Mouse (Mus musculus): ENCODE results near the gene Eva1a. TPM values are rescaled to one million over a fixed set of nuclear protein-coding genes. Genes with fewer than 3 reads are reported as not detected.

The Eva1a gene
- polyA plus RNA-seq, 1 experiment from 2014 or later, result 11.3 TPM

DNA sequence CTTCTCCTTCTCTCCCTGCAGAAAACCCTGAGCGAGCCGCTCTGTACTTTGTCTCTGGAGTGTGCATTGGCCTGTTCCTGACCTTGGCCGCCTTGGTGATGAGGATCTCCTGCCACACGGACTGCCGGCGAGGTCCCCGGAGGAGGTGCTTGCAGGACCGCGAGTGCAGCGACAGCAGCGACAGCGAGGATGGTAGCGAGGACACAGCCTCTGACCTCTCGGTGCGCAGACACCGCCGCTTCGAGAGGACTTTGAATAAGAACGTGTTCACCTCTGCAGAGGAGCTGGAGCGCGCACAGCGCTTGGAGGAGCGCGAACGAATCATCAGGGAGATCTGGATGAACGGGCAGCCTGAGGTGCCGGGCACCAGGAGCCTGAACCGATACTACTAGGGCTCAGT, 50.9 kb downstream of the Eva1a start:
- Histone ChIP-seq H3K27ac (replicated peaks; ENCODE audit: low read depth, low read length) (no peak overlapping the region), H3K27me3 (ENCODE audit: control insufficient read depth, insufficient read depth, low read length) (no peaks in the 10 kb centered on the region), H3K4me3 (ENCODE audit: low read depth, low read length) (peak overlapping the region; percentile 18), H3K36me3 (replicated peaks; ENCODE audit: control insufficient read depth, insufficient read depth, low read depth, low read length) (no peaks in the 10 kb centered on the region), H3K9ac (replicated peaks; ENCODE audit: low read length) (peak overlapping the region; percentile 34; the same call in 1 of the 2 replicates), H3K4me1 (ENCODE audit: control insufficient read depth, insufficient read depth, low read length) (no peaks in the 10 kb centered on the region; the same call in 1 of the 2 replicates), H3K4me2 (ENCODE audit: low read depth, low read length) (peak overlapping the region; percentile 46), H3K9me3 (replicated peaks; ENCODE audit: control insufficient read depth, low read length) (no peaks in the 10 kb centered on the region)
- WGBS, result 3% methylated on average over 28 of the region's 28 CpGs
- DNase-seq (ENCODE audit: low spot score) (peak; percentile 23), ATAC-seq (replicated peaks; ENCODE audit: insufficient number of reproducible peaks, low FRiP score, low TSS enrichment, low read depth) (no peak)

- Histone ChIP-seq H3K4me1 (ENCODE audit: control insufficient read depth, insufficient read depth, low read length) (no peaks in the 10 kb centered on the region), H3K27me3 (ENCODE audit: control insufficient read depth, insufficient read depth, low read length) (no peaks in the 10 kb centered on the region), H3K4me2 (ENCODE audit: low read depth, low read length) (no peak overlapping the region), H3K9ac (replicated peaks; ENCODE audit: low read length) (no peak overlapping the region), H3K36me3 (replicated peaks; ENCODE audit: control insufficient read depth, insufficient read depth, low read depth, low read length) (no peaks in the 10 kb centered on the region), H3K27ac (replicated peaks; ENCODE audit: low read depth, low read length) (no peak overlapping the region), H3K4me3 (ENCODE audit: low read depth, low read length) (no peak overlapping the region), H3K9me3 (replicated peaks; ENCODE audit: control insufficient read depth, low read length) (no peaks in the 10 kb centered on the region)
- DNase-seq (ENCODE audit: low spot score), result no peak
- no peak for ATAC-seq (replicated peaks; ENCODE audit: insufficient number of reproducible peaks, low FRiP score, low TSS enrichment, low read depth)
- WGBS, result 96% methylated on average over 1 of the region's 1 CpGs
Measured at GRCm38 (mm10) chr6:82097705-82098104, 56.9 kb downstream of the Eva1a start.

GRCm38 (mm10) chr6:82098456-82098855, 57.6 kb downstream of the Eva1a start:
- Histone ChIP-seq H3K4me2 (ENCODE audit: low read depth, low read length) (no peak overlapping the region), H3K9ac (replicated peaks; ENCODE audit: low read length) (no peak overlapping the region), H3K4me3 (ENCODE audit: low read depth, low read length) (no peak overlapping the region), H3K9me3 (replicated peaks; ENCODE audit: control insufficient read depth, low read length) (no peaks in the 10 kb centered on the region), H3K27me3 (ENCODE audit: control insufficient read depth, insufficient read depth, low read length) (no peaks in the 10 kb centered on the region), H3K36me3 (replicated peaks; ENCODE audit: control insufficient read depth, insufficient read depth, low read depth, low read length) (no peaks in the 10 kb centered on the region), H3K27ac (replicated peaks; ENCODE audit: low read depth, low read length) (no peak overlapping the region), H3K4me1 (ENCODE audit: control insufficient read depth, insufficient read depth, low read length) (no peaks in the 10 kb centered on the region)
- 86% methylated on average over 1 of the region's 1 CpGs for WGBS
- no peak for ATAC-seq (replicated peaks; ENCODE audit: insufficient number of reproducible peaks, low FRiP score, low TSS enrichment, low read depth)
- no peak for DNase-seq (ENCODE audit: low spot score)

- no peak overlapping the region for H3K4me3 ChIP-seq (ENCODE audit: low read depth, low read length)
- H3K4me2 ChIP-seq (ENCODE audit: low read depth, low read length), result no peak overlapping the region
- no peak for DNase-seq (ENCODE audit: low spot score)
- no peak for ATAC-seq (replicated peaks; ENCODE audit: insufficient number of reproducible peaks, low FRiP score, low TSS enrichment, low read depth)
- no peaks in the 10 kb centered on the region for H3K36me3 ChIP-seq (replicated peaks; ENCODE audit: control insufficient read depth, insufficient read depth, low read depth, low read length)
- H3K9ac ChIP-seq (replicated peaks; ENCODE audit: low read length), result no peak overlapping the region
- no peaks in the 10 kb centered on the region for H3K9me3 ChIP-seq (replicated peaks; ENCODE audit: control insufficient read depth, low read length)
- no peaks in the 10 kb centered on the region for H3K27me3 ChIP-seq (ENCODE audit: control insufficient read depth, insufficient read depth, low read length)
- WGBS, result 88% methylated on average over 7 of the region's 7 CpGs
- H3K27ac ChIP-seq (replicated peaks; ENCODE audit: low read depth, low read length), result no peak overlapping the region
- H3K4me1 ChIP-seq (ENCODE audit: control insufficient read depth, insufficient read depth, low read length), result no peaks in the 10 kb centered on the region
Measured at GRCm38 (mm10) chr6:82110473-82110872, 69.6 kb downstream of the Eva1a start.

- WGBS, result 91% methylated on average over 1 of the region's 1 CpGs
- Histone ChIP-seq H3K27ac (replicated peaks; ENCODE audit: low read depth, low read length) (no peak overlapping the region), H3K4me2 (ENCODE audit: low read depth, low read length) (no peak overlapping the region), H3K27me3 (ENCODE audit: control insufficient read depth, insufficient read depth, low read length) (no peaks in the 10 kb centered on the region), H3K9me3 (replicated peaks; ENCODE audit: control insufficient read depth, low read length) (no peaks in the 10 kb centered on the region), H3K9ac (replicated peaks; ENCODE audit: low read length) (no peak overlapping the region), H3K4me1 (ENCODE audit: control insufficient read depth, insufficient read depth, low read length) (no peaks in the 10 kb centered on the region), H3K4me3 (ENCODE audit: low read depth, low read length) (no peak overlapping the region), H3K36me3 (replicated peaks; ENCODE audit: control insufficient read depth, insufficient read depth, low read depth, low read length) (no peaks in the 10 kb centered on the region)
- no peak for ATAC-seq (replicated peaks; ENCODE audit: insufficient number of reproducible peaks, low FRiP score, low TSS enrichment, low read depth)
- no peak for DNase-seq (ENCODE audit: low spot score)
Measured at GRCm38 (mm10) chr6:82111111-82111510, 70.3 kb downstream of the Eva1a start.

DNA sequence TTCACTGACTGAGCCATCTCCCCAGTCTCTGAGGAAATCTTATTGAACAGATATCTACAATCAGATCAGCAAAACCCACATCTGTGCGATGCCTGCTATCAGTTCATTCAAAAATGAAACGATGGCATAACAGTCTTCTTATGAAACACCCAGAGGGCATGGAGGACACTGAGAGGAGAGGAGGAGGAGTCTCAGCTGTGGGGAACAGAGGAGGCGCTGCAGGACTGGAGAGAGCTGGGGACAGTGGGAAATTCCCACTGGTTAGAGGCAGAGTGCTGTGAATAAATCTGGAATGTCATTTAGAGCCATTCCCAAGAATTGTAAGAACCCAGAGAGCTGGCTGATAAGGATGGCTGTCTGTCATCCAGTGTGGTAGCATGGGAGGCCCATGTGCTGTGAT, 70.7 kb downstream of the Eva1a start:
- Histone ChIP-seq H3K27ac (replicated peaks; ENCODE audit: low read depth, low read length) (no peak overlapping the region), H3K4me1 (ENCODE audit: control insufficient read depth, insufficient read depth, low read length) (no peaks in the 10 kb centered on the region), H3K9me3 (replicated peaks; ENCODE audit: control insufficient read depth, low read length) (no peaks in the 10 kb centered on the region), H3K4me2 (ENCODE audit: low read depth, low read length) (no peak overlapping the region), H3K9ac (replicated peaks; ENCODE audit: low read length) (no peak overlapping the region), H3K36me3 (replicated peaks; ENCODE audit: control insufficient read depth, insufficient read depth, low read depth, low read length) (no peaks in the 10 kb centered on the region), H3K27me3 (ENCODE audit: control insufficient read depth, insufficient read depth, low read length) (no peaks in the 10 kb centered on the region), H3K4me3 (ENCODE audit: low read depth, low read length) (no peak overlapping the region)
- 85% methylated on average over 3 of the region's 3 CpGs for WGBS
- DNase-seq (ENCODE audit: low spot score) (no peak), ATAC-seq (replicated peaks; ENCODE audit: insufficient number of reproducible peaks, low FRiP score, low TSS enrichment, low read depth) (no peak)

DNA sequence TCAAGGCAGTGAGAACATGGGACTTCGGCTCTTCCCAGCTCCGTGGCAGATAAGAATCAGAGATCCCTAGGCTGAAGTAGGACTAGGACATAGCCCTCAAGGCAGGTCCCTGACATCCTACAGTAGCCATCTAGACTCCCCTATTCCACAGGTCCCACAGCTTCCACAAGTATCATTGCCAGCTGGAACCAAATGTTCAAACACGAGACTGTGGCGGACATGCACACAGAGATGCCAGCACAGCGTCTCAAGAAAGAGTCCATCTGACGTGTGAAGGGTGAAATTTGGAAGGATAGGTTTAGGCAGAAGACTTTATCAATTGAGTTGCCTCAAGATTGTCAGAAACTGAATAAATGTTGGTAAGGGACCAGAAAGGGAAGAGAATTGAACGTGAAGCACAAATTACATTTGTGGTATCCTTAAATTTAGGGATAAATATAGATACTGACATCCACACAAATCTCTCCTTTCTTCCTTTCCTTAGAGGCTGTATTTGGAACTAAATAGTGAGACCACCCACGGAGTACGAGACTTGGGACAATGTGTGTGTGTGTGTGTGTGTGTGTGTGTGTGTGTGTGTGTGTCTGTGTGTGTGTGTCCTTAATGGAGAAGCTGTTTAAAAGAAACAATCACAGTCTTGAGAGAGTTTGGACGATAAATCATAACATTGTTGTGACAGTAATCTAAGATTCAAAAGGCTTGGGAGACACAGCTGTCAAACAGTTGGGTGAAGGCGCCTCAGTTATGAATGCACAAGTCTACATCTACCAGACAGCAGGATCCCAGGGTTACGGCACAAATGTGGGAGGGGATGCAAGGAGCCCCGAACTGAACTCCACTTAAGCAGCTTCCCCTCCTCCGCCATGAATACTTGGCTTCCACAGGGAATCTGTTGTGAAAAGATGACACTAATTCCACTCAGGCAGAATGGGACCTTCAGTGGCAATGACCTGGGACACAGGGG, 71.6 kb downstream of the Eva1a start:
- WGBS, result 73% methylated on average over 14 of the region's 14 CpGs

GRCm38 (mm10) chr6:82115335-82115965, 74.6 kb downstream of the Eva1a start:
- Histone ChIP-seq H3K9me3 (replicated peaks; ENCODE audit: control insufficient read depth, low read length) (no peaks in the 10 kb centered on the region), H3K4me3 (ENCODE audit: low read depth, low read length) (no peak overlapping the region), H3K4me1 (ENCODE audit: control insufficient read depth, insufficient read depth, low read length) (no peaks in the 10 kb centered on the region), H3K9ac (replicated peaks; ENCODE audit: low read length) (no peak overlapping the region), H3K27me3 (ENCODE audit: control insufficient read depth, insufficient read depth, low read length) (no peaks in the 10 kb centered on the region), H3K4me2 (ENCODE audit: low read depth, low read length) (no peak overlapping the region), H3K36me3 (replicated peaks; ENCODE audit: control insufficient read depth, insufficient read depth, low read depth, low read length) (no peaks in the 10 kb centered on the region), H3K27ac (replicated peaks; ENCODE audit: low read depth, low read length) (no peak overlapping the region)
- 20% methylated on average over 3 of the region's 3 CpGs for WGBS
- ATAC-seq (replicated peaks; ENCODE audit: insufficient number of reproducible peaks, low FRiP score, low TSS enrichment, low read depth) (no peak), DNase-seq (ENCODE audit: low spot score) (peak; percentile 60)

More for the DNA sequence above, 71.6 kb downstream of the Eva1a start:
- Histone ChIP-seq H3K4me3 (ENCODE audit: low read depth, low read length) (no peak overlapping the region), H3K9ac (replicated peaks; ENCODE audit: low read length) (no peak overlapping the region), H3K27me3 (ENCODE audit: control insufficient read depth, insufficient read depth, low read length) (no peaks in the 10 kb centered on the region), H3K36me3 (replicated peaks; ENCODE audit: control insufficient read depth, insufficient read depth, low read depth, low read length) (no peaks in the 10 kb centered on the region), H3K27ac (replicated peaks; ENCODE audit: low read depth, low read length) (no peak overlapping the region), H3K4me2 (ENCODE audit: low read depth, low read length) (no peak overlapping the region), H3K9me3 (replicated peaks; ENCODE audit: control insufficient read depth, low read length) (no peaks in the 10 kb centered on the region), H3K4me1 (ENCODE audit: control insufficient read depth, insufficient read depth, low read length) (no peaks in the 10 kb centered on the region)
- ATAC-seq (replicated peaks; ENCODE audit: insufficient number of reproducible peaks, low FRiP score, low TSS enrichment, low read depth) (no peak), DNase-seq (ENCODE audit: low spot score) (no peak)
